Mouse (Mus musculus) liver, embryonic 13.5 days (tissue): ENCODE data around the gene Birc6. TPM values are rescaled to one million over a fixed set of nuclear protein-coding genes. Genes with fewer than 3 reads are reported as not detected.

ENCODE experiments used
- ATAC-seq: fragments of 200-750 bp; cut with Nextera tagmentation; 2 replicates; pipeline ENCODE4 v1.8.0; 2017; ENCODE audit warnings: low read depth, mild to moderate bottlenecking, moderate number of reproducible peaks, moderate library complexity
- DNase-seq: peaks from one replicate; pipeline ENCODE4 v3.0.0; 2022
- H3K27ac ChIP-seq: fragments of 300-500 bp; sonication (generic); 2 replicates; pipeline ENCODE4 v1.5.1; 2015; ENCODE audit warnings: moderate library complexity, mild to moderate bottlenecking, inconsistent platforms
- H3K27me3 ChIP-seq: fragments of 300-500 bp; sonication (generic); 2 replicates; pipeline ENCODE4 v1.6.1; 2015; ENCODE audit warnings: mild to moderate bottlenecking, inconsistent platforms
- H3K36me3 ChIP-seq: fragments of 300-500 bp; sonication (generic); 2 replicates; pipeline ENCODE4 v1.6.1; 2015; ENCODE audit warnings: mild to moderate bottlenecking, inconsistent platforms
- H3K4me1 ChIP-seq: fragments of 300-500 bp; sonication (generic); replicated peaks from 2 replicates; pipeline ENCODE4 v1.6.1; 2015; ENCODE audit warnings: inconsistent platforms
- H3K4me2 ChIP-seq: fragments of 300-500 bp; sonication (generic); 2 replicates; pipeline ENCODE4 v1.6.1; 2015; ENCODE audit warnings: inconsistent platforms, mild to moderate bottlenecking, moderate library complexity
- H3K4me3 ChIP-seq: fragments of 300-500 bp; sonication (generic); replicated peaks from 2 replicates; pipeline ENCODE4 v1.5.1; 2015; ENCODE audit warnings: mild to moderate bottlenecking, inconsistent platforms
- H3K9ac ChIP-seq: fragments of 300-500 bp; sonication (generic); 2 replicates; pipeline ENCODE4 v1.6.1; 2015; ENCODE audit warnings: mild to moderate bottlenecking, inconsistent platforms
- H3K9me3 ChIP-seq: fragments of 300-500 bp; sonication (generic); replicated peaks from 2 replicates; pipeline ENCODE4 v1.6.1; 2016; ENCODE audit warnings: inconsistent platforms
- whole genome bisulfite sequencing: fragments of 180-500 bp; shearing (Covaris S2); methylation state at CpG from one replicate; pipeline ENCODE4 v1.1.7; 2015; ENCODE audit not compliant: insufficient replicate concordance; 5-methylcytosine and 5-hydroxymethylcytosine counted together
- polyA plus RNA-seq: library from polyadenylated mRNA; unstranded; fragments of >200 nt; fragmentation: Nextera tagmentation; extraction: Ambion mirVana; gene quantifications from 2 replicates; pipeline ENCODE4 v1.2.1, GENCODE M21; 2015

Gene Birc6
- polyA plus RNA-seq, 1 experiment from 2014 or later: 38.1 TPM

DNA sequence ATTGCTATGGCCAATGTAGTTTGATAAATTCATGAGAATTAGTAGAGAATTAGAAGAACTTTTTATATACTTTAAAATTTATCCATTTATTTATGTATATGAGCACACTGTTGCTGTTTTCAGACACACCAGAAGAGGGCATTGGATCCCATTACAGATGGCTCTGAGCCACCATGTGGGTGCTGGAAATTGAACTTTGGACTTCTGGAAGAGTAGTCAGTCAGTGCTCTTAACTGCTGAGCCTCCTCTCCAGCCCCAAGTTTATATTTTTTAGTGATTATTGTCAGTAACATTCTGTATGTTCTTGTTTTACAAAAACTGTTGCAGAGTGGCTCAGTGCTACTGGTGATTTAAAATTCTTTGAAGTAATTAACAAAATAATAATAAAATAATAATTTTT, 36.1 kb downstream of the Birc6 start:
- Histone ChIP-seq H3K27me3 (no peaks in the 10 kb centered on the region), H3K4me2 (no peak overlapping the region), H3K9ac (no peak overlapping the region), H3K4me3 (no peak overlapping the region), H3K27ac (no peak overlapping the region), H3K9me3 (no peaks in the 10 kb centered on the region), H3K4me1 (no peaks in the 10 kb centered on the region), H3K36me3 (peaks cover 47% of the 10 kb centered on the region)
- ATAC-seq (no peak), DNase-seq (no peak)

DNA sequence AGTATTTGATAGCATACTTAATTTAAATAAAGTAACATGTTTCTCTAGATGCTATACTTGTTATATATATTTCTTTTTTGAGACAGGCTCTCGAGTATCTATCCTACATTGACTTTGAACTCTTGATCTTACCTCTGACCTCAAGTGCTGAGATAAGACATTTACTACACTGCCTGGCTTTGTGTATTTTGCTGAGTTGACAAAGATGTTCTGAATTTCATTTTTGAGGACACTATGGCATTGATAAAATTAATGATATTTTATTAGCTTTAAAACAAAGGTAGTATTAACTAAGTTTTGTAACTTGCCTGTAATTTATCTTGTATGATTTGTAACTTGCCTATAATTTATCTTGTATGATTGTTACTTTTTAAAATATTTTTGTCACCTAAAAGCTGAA, 41.1 kb downstream of the Birc6 start:
- peaks cover 32% of the 10 kb centered on the region for H3K36me3 ChIP-seq
- no peak overlapping the region for H3K9ac ChIP-seq
- H3K4me2 ChIP-seq: no peak overlapping the region
- 50% methylated on average over 1 of the region's 1 CpGs for WGBS
- no peak overlapping the region for H3K27ac ChIP-seq
- DNase-seq (no peak), ATAC-seq (no peak)
- no peaks in the 10 kb centered on the region for H3K9me3 ChIP-seq
- 0 out of 2 replicates have a peak, but pooled peaks cover 5% of the 10 kb centered on the region for H3K4me1 ChIP-seq
- H3K4me3 ChIP-seq: no peak overlapping the region
- H3K27me3 ChIP-seq: no peaks in the 10 kb centered on the region

DNA sequence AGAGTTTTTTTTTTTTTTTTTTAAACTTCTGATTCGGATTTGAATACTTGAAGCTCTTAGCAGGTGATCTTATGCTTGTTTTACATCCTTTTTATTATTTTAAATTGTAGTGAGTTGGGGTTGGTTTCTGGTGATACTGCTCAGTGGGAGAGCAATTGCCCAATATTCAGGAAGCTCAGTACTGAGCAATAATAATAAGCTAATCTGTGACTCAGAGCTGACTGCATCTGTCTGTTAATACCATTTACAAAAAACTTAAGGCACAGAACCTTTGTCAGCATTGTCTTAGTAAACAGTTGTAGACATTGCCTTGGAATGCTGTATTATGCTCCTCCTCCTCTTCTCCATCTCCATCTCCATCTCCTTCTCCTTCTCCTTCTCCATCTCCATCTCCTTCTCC, 42.5 kb downstream of the Birc6 start:
- DNase-seq (no peak), ATAC-seq (no peak)
- no peaks in the 10 kb centered on the region for H3K27me3 ChIP-seq
- no peak overlapping the region for H3K4me2 ChIP-seq
- H3K4me3 ChIP-seq: no peak overlapping the region
- 0 out of 2 replicates have a peak, but pooled peaks cover 5% of the 10 kb centered on the region for H3K4me1 ChIP-seq
- H3K27ac ChIP-seq: no peak overlapping the region
- H3K9me3 ChIP-seq: no peaks in the 10 kb centered on the region
- WGBS: 61% methylated on average over 1 of the region's 1 CpGs
- H3K36me3 ChIP-seq: peaks cover 25% of the 10 kb centered on the region
- no peak overlapping the region for H3K9ac ChIP-seq

DNA sequence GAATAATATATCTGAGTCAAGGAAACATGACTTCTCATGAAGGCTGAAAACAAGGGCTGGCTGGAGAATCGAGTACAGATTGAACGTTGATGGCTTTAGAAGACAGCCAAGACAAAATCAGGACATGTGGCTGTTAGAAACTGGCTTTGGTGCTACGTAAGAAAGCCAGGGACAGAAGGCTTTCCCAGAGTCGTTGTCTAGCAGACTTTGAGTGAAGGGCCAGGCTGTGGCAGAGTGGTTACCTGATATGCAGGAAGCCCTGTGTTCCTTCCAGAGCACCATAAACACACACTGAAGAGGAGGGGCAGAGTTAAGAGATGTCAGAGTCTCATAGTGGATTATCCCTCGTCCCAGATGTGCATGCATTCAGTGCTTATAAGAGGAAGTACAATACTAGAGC, 49.1 kb downstream of the Birc6 start:
- Histone ChIP-seq H3K36me3 (peaks cover 32% of the 10 kb centered on the region), H3K4me2 (no peak overlapping the region), H3K4me1 (no peaks in the 10 kb centered on the region), H3K9me3 (no peaks in the 10 kb centered on the region), H3K27ac (no peak overlapping the region), H3K4me3 (no peak overlapping the region), H3K27me3 (no peaks in the 10 kb centered on the region), H3K9ac (no peak overlapping the region)
- 64% methylated on average over 5 of the region's 5 CpGs for WGBS
- DNase-seq (no peak), ATAC-seq (no peak)

DNA sequence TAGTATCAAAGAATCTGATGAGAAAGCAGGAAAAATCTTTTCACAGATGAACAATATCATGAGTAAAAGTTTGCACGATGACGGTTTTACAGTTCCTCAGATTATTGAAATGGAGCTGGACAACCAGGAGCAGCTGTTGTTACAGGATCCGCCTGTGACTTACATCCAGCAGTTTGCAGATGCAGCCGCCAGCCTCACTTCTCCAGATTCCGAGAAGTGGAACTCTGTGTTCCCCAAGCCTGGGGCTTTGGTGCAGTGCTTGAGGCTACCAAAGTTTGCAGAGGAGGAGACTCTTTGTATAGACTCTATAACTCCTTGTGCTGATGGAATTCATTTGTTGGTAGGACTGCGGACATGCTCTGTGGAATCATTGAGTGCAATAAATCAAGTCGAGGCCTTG, 51.5 kb downstream of the Birc6 start:
- WGBS: 89% methylated on average over 7 of the region's 7 CpGs
- H3K27me3 ChIP-seq: no peaks in the 10 kb centered on the region
- DNase-seq: no peak
- H3K9me3 ChIP-seq: no peaks in the 10 kb centered on the region
- H3K4me2 ChIP-seq: no peak overlapping the region
- H3K4me3 ChIP-seq: no peak overlapping the region
- H3K36me3 ChIP-seq: peaks cover 35% of the 10 kb centered on the region
- H3K4me1 ChIP-seq: no peaks in the 10 kb centered on the region
- H3K9ac ChIP-seq: no peak overlapping the region
- ATAC-seq: no peak
- no peak overlapping the region for H3K27ac ChIP-seq

DNA sequence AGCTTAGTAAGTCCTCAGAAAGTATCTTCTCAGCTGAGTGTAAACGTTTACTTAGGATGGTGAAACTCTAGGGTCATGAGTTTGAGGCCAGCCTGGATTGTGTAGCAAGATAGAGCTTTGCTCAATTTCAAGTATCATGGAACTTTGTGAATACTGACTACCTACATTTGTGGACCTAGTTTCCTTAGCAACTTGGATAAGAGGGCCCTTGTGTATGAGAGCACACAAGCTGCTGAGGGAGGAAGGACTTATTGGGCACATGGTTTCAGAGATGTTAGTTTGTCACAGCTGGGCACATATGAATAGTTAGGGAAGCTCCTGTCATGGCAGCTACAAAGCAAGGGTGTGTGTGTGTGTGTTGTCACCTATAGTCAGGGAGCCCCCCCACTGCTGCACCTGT, 52.6 kb downstream of the Birc6 start:
- Histone ChIP-seq H3K9me3 (no peaks in the 10 kb centered on the region), H3K4me3 (no peak overlapping the region), H3K4me1 (no peaks in the 10 kb centered on the region), H3K4me2 (no peak overlapping the region), H3K9ac (no peak overlapping the region), H3K27me3 (no peaks in the 10 kb centered on the region), H3K27ac (no peak overlapping the region), H3K36me3 (peaks cover 35% of the 10 kb centered on the region)
- DNase-seq (no peak), ATAC-seq (no peak)
- 68% methylated on average over 1 of the region's 1 CpGs for WGBS

DNA sequence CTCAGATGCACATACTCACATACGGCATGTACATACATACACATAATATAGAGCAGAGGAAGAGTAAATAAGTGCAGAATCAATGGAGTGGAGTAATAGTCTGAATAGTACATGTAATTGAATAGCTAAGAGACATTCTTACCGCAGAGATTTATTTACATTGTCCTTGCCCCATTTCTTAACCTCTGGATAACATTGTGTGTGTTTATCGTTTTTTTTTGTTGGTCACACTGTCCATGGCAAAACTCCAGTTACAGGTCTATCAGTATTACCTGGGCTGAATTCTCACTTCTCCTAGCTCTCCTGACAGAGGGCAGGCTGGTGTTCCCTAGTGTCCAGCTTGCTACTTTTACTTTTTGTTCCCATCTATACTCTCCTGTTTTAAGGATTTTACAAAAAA, 58.7 kb downstream of the Birc6 start:
- no peak for ATAC-seq
- WGBS: 80% methylated on average over 3 of the region's 3 CpGs
- H3K27ac ChIP-seq: no peak overlapping the region

DNA sequence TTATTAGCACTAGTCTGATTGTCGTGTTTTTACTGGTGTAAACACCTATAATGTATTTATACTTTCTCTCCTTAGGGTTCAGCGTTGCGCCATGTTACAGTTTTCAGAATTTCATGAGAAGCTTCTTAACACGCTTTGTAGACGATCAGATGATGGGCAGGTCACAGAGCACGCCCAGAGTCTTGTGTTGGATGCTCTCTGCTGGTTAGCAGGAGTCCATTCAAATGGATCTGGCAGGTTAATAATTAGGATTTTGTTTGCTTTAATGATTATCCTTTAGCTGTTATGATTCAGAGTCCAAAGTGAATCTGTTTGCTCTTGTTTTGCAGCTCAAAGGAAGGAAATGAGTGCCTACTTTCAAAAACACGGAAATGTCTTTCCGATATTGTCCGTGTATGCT, 70.8 kb downstream of the Birc6 start:
- Histone ChIP-seq H3K4me2 (no peak overlapping the region), H3K9me3 (no peaks in the 10 kb centered on the region), H3K27ac (no peak overlapping the region), H3K4me3 (no peak overlapping the region), H3K36me3 (peaks cover 66% of the 10 kb centered on the region), H3K9ac (no peak overlapping the region), H3K27me3 (no peaks in the 10 kb centered on the region), H3K4me1 (no peaks in the 10 kb centered on the region)
- DNase-seq (no peak), ATAC-seq (no peak)
- 86% methylated on average over 9 of the region's 9 CpGs for WGBS

More for the DNA sequence above, 58.7 kb downstream of the Birc6 start:
- no peaks in the 10 kb centered on the region for H3K9me3 ChIP-seq
- H3K4me3 ChIP-seq: no peak overlapping the region
- no peaks in the 10 kb centered on the region for H3K4me1 ChIP-seq
- H3K4me2 ChIP-seq: no peak overlapping the region
- no peak overlapping the region for H3K9ac ChIP-seq
- DNase-seq: no peak
- H3K27me3 ChIP-seq: no peaks in the 10 kb centered on the region
- peaks cover 24% of the 10 kb centered on the region for H3K36me3 ChIP-seq

DNA sequence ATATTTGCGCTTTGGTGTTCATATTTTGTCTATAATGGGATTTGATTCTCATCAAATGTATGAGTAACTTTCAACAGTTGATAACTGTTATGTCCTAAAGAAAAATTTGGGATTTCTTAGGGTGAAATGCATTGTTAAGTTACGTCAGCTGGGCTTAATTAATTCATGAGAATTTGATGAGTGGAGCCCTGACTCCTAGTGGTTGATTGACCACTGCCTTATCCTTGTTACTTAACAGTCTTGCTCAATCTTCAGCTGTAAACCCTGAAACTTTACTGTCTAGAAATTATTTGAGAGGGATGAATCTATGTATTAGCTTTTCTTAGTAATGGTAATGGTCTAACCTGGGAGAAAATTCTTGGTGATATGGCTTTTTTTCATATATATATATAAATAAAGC, 71.3 kb downstream of the Birc6 start:
- no peak overlapping the region for H3K4me2 ChIP-seq
- no peaks in the 10 kb centered on the region for H3K27me3 ChIP-seq
- H3K4me1 ChIP-seq: no peaks in the 10 kb centered on the region
- peaks cover 65% of the 10 kb centered on the region for H3K36me3 ChIP-seq
- no peak overlapping the region for H3K9ac ChIP-seq
- ATAC-seq: no peak
- no peak for DNase-seq
- H3K27ac ChIP-seq: no peak overlapping the region
- WGBS: 86% methylated on average over 2 of the region's 2 CpGs
- H3K4me3 ChIP-seq: no peak overlapping the region
- no peaks in the 10 kb centered on the region for H3K9me3 ChIP-seq

DNA sequence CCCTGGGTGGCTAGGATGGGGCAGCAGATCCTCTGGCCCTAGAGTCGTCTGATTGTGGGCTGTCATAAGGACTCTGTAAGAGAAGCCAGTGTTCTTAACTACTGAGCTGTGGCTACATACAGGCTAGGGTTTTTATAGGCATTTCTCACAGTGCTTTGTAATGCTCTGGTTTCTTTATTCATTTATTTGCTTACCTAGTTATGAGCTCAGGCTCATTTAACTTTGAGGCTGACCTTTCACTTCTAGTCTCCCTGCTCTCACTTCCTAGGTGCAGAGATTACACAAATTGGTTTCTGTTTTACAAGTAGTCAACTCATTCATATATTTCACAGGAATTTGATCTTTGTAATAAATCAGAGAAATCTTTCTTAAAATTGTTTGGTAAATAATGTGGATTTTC, 73.1 kb downstream of the Birc6 start:
- ATAC-seq: no peak
- Histone ChIP-seq H3K27ac (no peak overlapping the region), H3K4me1 (no peaks in the 10 kb centered on the region), H3K36me3 (peaks cover 63% of the 10 kb centered on the region), H3K4me2 (no peak overlapping the region), H3K9ac (no peak overlapping the region), H3K27me3 (no peaks in the 10 kb centered on the region), H3K9me3 (no peaks in the 10 kb centered on the region), H3K4me3 (no peak overlapping the region)
- WGBS: 65% methylated on average over 1 of the region's 1 CpGs
- DNase-seq: no peak

DNA sequence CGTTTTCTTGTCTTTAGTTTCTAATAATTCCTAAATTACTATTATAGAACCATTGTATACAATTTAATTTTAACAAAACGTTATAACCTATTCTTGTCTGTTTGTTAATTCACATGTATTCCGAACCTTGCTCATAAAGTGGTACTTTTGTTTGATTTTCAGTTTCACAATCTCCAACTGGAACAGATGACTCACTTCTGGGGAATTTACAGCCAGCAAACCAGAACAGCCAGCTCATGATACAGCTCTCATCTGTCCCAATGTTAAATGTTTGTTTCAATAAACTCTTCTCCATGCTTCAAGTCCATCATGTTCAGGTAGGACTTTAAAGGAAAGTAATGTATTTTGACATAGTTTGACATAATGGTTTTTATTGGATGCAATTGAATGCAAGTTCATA, 102.7 kb downstream of the Birc6 start:
- Histone ChIP-seq H3K9me3 (no peaks in the 10 kb centered on the region), H3K9ac (no peak overlapping the region), H3K27me3 (no peaks in the 10 kb centered on the region), H3K36me3 (peaks cover 60% of the 10 kb centered on the region), H3K27ac (no peak overlapping the region), H3K4me3 (no peak overlapping the region), H3K4me2 (no peak overlapping the region), H3K4me1 (no peaks in the 10 kb centered on the region)
- 75% methylated on average over 3 of the region's 3 CpGs for WGBS
- ATAC-seq (no peak), DNase-seq (no peak)

DNA sequence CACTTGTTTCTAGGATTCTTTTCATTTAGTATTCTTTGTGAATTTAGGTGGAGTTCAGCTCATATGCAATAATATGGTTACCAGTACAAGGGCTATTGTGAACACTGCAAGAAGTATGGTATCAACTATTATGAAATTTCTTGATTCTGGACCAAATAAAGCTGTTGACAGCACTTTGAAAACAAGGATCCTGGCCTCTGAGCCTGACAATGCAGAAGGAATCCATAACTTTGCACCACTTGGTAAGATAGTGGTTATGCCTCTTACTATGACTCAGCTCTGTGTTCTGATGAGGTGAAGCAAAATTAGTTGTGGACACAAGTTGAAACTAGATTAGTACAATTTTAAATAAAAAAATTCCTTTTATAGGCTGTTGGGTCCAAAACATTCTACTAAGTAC, 114.3 kb downstream of the Birc6 start:
- no peaks in the 10 kb centered on the region for H3K9me3 ChIP-seq
- no peaks in the 10 kb centered on the region for H3K27me3 ChIP-seq
- H3K4me3 ChIP-seq: no peak overlapping the region
- no peak overlapping the region for H3K9ac ChIP-seq
- no peaks in the 10 kb centered on the region for H3K4me1 ChIP-seq
- ATAC-seq (no peak), DNase-seq (no peak)
- H3K27ac ChIP-seq: no peak overlapping the region
- H3K4me2 ChIP-seq: no peak overlapping the region
- H3K36me3 ChIP-seq: peaks cover 65% of the 10 kb centered on the region

DNA sequence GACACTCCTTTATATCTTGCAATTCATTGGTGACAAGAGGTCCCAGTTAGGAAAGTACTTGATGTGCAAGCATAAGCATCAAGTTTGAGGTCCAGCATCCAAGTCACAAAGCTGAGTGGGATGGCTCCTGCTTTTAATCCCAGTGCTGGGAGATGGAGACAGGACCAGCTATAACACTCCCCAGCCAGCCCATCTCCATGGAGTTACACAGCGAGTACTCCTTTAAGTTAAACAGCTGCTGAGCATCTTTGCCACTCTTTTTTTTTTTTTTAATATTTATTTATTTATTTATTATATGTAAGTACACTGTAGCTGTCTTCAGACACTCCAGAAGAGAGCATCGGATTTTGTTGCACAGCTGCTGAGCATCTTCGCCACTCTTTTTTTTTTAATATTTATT, 130.3 kb downstream of the Birc6 start:
- H3K4me3 ChIP-seq: no peak overlapping the region
- no peaks in the 10 kb centered on the region for H3K9me3 ChIP-seq
- no peak overlapping the region for H3K27ac ChIP-seq
- WGBS: 91% methylated on average over 3 of the region's 3 CpGs
- no peaks in the 10 kb centered on the region for H3K4me1 ChIP-seq
- H3K4me2 ChIP-seq: no peak overlapping the region
- no peaks in the 10 kb centered on the region for H3K27me3 ChIP-seq
- H3K9ac ChIP-seq: no peak overlapping the region
- ATAC-seq (no peak), DNase-seq (no peak)
- H3K36me3 ChIP-seq: peaks cover 57% of the 10 kb centered on the region
